Mouse (Mus musculus) midbrain, embryonic 13.5 days (tissue): ENCODE measurements around the gene 4921539E11Rik. TPM values are rescaled to one million over a fixed set of nuclear protein-coding genes. Genes with fewer than 3 reads are reported as not detected.

ENCODE experiments used
- ATAC-seq: fragments of 200-750 bp; cut with Nextera tagmentation; 2 replicates; pipeline ENCODE4 v1.8.0; 2017; ENCODE audit warnings: mild to moderate bottlenecking, moderate TSS enrichment, moderate library complexity
- H3K27ac ChIP-seq: fragments of 300-500 bp; sonication (generic); 2 replicates; pipeline ENCODE4 v1.5.1; 2015; ENCODE audit warnings: inconsistent platforms, mild to moderate bottlenecking, moderate library complexity
- H3K27me3 ChIP-seq: fragments of 300-500 bp; sonication (generic); 2 replicates; pipeline ENCODE4 v1.6.1; 2015; ENCODE audit warnings: mild to moderate bottlenecking, inconsistent platforms
- H3K36me3 ChIP-seq: fragments of 300-500 bp; sonication (generic); 2 replicates; pipeline ENCODE4 v1.6.1; 2015; ENCODE audit warnings: mild to moderate bottlenecking, inconsistent platforms
- H3K4me1 ChIP-seq: fragments of 300-500 bp; sonication (generic); replicated peaks from 2 replicates; pipeline ENCODE4 v1.6.1; 2015; ENCODE audit warnings: inconsistent platforms
- H3K4me2 ChIP-seq: fragments of 300-500 bp; sonication (generic); replicated peaks from 2 replicates; pipeline ENCODE4 v1.6.1; 2015; ENCODE audit warnings: moderate library complexity, mild to moderate bottlenecking, inconsistent platforms
- H3K4me3 ChIP-seq: fragments of 300-500 bp; sonication (generic); replicated peaks from 2 replicates; pipeline ENCODE4 v1.5.1; 2015; ENCODE audit warnings: mild to moderate bottlenecking, inconsistent platforms
- H3K9ac ChIP-seq: fragments of 300-500 bp; sonication (generic); replicated peaks from 2 replicates; pipeline ENCODE4 v1.6.1; 2015; ENCODE audit warnings: mild to moderate bottlenecking, inconsistent platforms
- H3K9me3 ChIP-seq: fragments of 300-500 bp; sonication (generic); 2 replicates; pipeline ENCODE4 v1.6.1; 2016; ENCODE audit warnings: mild to moderate bottlenecking, inconsistent platforms
- WGBS: fragments of 180-500 bp; shearing (Covaris S2); methylation state at CpG from one replicate; pipeline ENCODE4 v1.1.7; 2015; 5-methylcytosine and 5-hydroxymethylcytosine counted together
- polyA plus RNA-seq: library from polyadenylated mRNA; unstranded; fragments of >200 nt; fragmentation: Nextera tagmentation; extraction: Ambion mirVana; gene quantifications from 2 replicates; pipeline ENCODE4 v1.2.1, GENCODE M21; 2015

The 4921539E11Rik gene
- not detected in 2 replicates for polyA plus RNA-seq

GRCm38 (mm10) chr4:103290763-103291162 is at the start of gene 4921539E11Rik:
Gene 4921539E11Rik, minus strand, starts transcription at chr4:103290863.
- no peaks in the 10 kb centered on the region for H3K36me3 ChIP-seq
- H3K27me3 ChIP-seq, result no peaks in the 10 kb centered on the region
- WGBS, result 59% methylated on average over 2 of the region's 2 CpGs
- no peak for ATAC-seq
- H3K9ac ChIP-seq, result no peak within 1 kb of the TSS
- H3K9me3 ChIP-seq, result no peaks in the 10 kb centered on the region
- H3K27ac ChIP-seq, result no peak within 1 kb of the TSS
- H3K4me2 ChIP-seq, result no peak within 1 kb of the TSS
- H3K4me3 ChIP-seq, result no peak within 1 kb of the TSS
- H3K4me1 ChIP-seq, result no peaks in the 10 kb centered on the region

GRCm38 (mm10) chr4:103335134-103335533 is 44.5 kb upstream of the 4921539E11Rik start:
- Histone ChIP-seq H3K36me3 (peaks cover 11% of the 10 kb centered on the region; the same call in 1 of the 2 replicates), H3K4me2 (no peak overlapping the region), H3K27me3 (no peaks in the 10 kb centered on the region), H3K9ac (no peak overlapping the region), H3K4me1 (no peaks in the 10 kb centered on the region), H3K4me3 (no peak overlapping the region), H3K9me3 (no peaks in the 10 kb centered on the region), H3K27ac (no peak overlapping the region)
- WGBS, result 94% methylated on average over 5 of the region's 5 CpGs
- no peak for ATAC-seq

GRCm38 (mm10) chr4:103329348-103329747 is 38.7 kb upstream of the 4921539E11Rik start:
- peaks cover 5% of the 10 kb centered on the region for H3K4me1 ChIP-seq
- H3K9ac ChIP-seq, result peak overlapping the region; percentile 20; the same call in 1 of the 2 replicates
- H3K36me3 ChIP-seq, result peaks cover 11% of the 10 kb centered on the region; the same call in 1 of the 2 replicates
- WGBS, result 63% methylated on average over 6 of the region's 6 CpGs
- H3K9me3 ChIP-seq, result no peaks in the 10 kb centered on the region
- H3K27ac ChIP-seq, result no peak overlapping the region
- ATAC-seq, result no peak
- H3K4me3 ChIP-seq, result no peak overlapping the region
- H3K4me2 ChIP-seq, result no peak overlapping the region
- H3K27me3 ChIP-seq, result no peaks in the 10 kb centered on the region

- Histone ChIP-seq H3K4me1 (peaks cover 5% of the 10 kb centered on the region), H3K9me3 (no peaks in the 10 kb centered on the region), H3K27ac (no peak overlapping the region), H3K9ac (no peak overlapping the region), H3K4me2 (no peak overlapping the region), H3K4me3 (no peak overlapping the region), H3K27me3 (no peaks in the 10 kb centered on the region), H3K36me3 (0 out of 2 replicates have a peak, but pooled peaks cover 5% of the 10 kb centered on the region)
- WGBS, result 78% methylated on average over 3 of the region's 3 CpGs
- no peak for ATAC-seq
Observed at GRCm38 (mm10) chr4:103326994-103327393, 36.3 kb upstream of the 4921539E11Rik start.

GRCm38 (mm10) chr4:103324688-103325451 is 34.2 kb upstream of the 4921539E11Rik start:
- Histone ChIP-seq H3K9me3 (no peaks in the 10 kb centered on the region), H3K4me3 (peak overlapping the region; percentile 23), H3K36me3 (no peaks in the 10 kb centered on the region), H3K4me1 (peaks cover 5% of the 10 kb centered on the region), H3K27ac (no peak overlapping the region), H3K4me2 (peak overlapping the region; percentile 49), H3K27me3 (no peaks in the 10 kb centered on the region), H3K9ac (no peak overlapping the region)
- WGBS, result 24% methylated on average over 17 of the region's 17 CpGs
- peak; percentile 80 for ATAC-seq

GRCm38 (mm10) chr4:103321461-103321860 is 30.8 kb upstream of the 4921539E11Rik start:
- no peak for ATAC-seq
- H3K4me2 ChIP-seq, result no peak overlapping the region
- 92% methylated on average over 6 of the region's 6 CpGs for WGBS
- no peak overlapping the region for H3K9ac ChIP-seq
- H3K27ac ChIP-seq, result no peak overlapping the region
- H3K4me3 ChIP-seq, result no peak overlapping the region
- no peaks in the 10 kb centered on the region for H3K27me3 ChIP-seq
- H3K4me1 ChIP-seq, result peaks cover 5% of the 10 kb centered on the region
- H3K9me3 ChIP-seq, result no peaks in the 10 kb centered on the region
- H3K36me3 ChIP-seq, result no peaks in the 10 kb centered on the region

GRCm38 (mm10) chr4:103315861-103316260 is 25.2 kb upstream of the 4921539E11Rik start:
- ATAC-seq, result no peak
- H3K36me3 ChIP-seq, result no peaks in the 10 kb centered on the region
- H3K27me3 ChIP-seq, result no peaks in the 10 kb centered on the region
- H3K4me3 ChIP-seq, result no peak overlapping the region
- H3K9ac ChIP-seq, result no peak overlapping the region
- no peaks in the 10 kb centered on the region for H3K9me3 ChIP-seq
- no peak overlapping the region for H3K27ac ChIP-seq
- no peak overlapping the region for H3K4me2 ChIP-seq
- peaks cover 8% of the 10 kb centered on the region for H3K4me1 ChIP-seq
- WGBS, result 92% methylated on average over 4 of the region's 4 CpGs

- peak overlapping the region; percentile 55 for H3K4me3 ChIP-seq
- H3K9ac ChIP-seq, result no peak overlapping the region
- no peaks in the 10 kb centered on the region for H3K27me3 ChIP-seq
- H3K4me2 ChIP-seq, result peak overlapping the region; percentile 69
- H3K9me3 ChIP-seq, result no peaks in the 10 kb centered on the region
- 16% methylated on average over 3 of the region's 3 CpGs for WGBS
- no peak for ATAC-seq
- peaks cover 8% of the 10 kb centered on the region for H3K4me1 ChIP-seq
- H3K27ac ChIP-seq, result peak overlapping the region; percentile 94
- H3K36me3 ChIP-seq, result no peaks in the 10 kb centered on the region
Observed at GRCm38 (mm10) chr4:103314526-103314910, 23.9 kb upstream of the 4921539E11Rik start.

- Histone ChIP-seq H3K9me3 (no peaks in the 10 kb centered on the region), H3K4me3 (peak within 1 kb of the TSS; percentile 55), H3K4me2 (peak within 1 kb of the TSS; percentile 69), H3K9ac (peak within 1 kb of the TSS; percentile 73), H3K27me3 (no peaks in the 10 kb centered on the region), H3K36me3 (no peaks in the 10 kb centered on the region), H3K27ac (peak within 1 kb of the TSS; percentile 94), H3K4me1 (peaks cover 8% of the 10 kb centered on the region)
- WGBS, result under 1% methylated on average over 61 of the region's 61 CpGs
- peak; percentile 99 for ATAC-seq
Observed at GRCm38 (mm10) chr4:103313587-103314525, 23.2 kb upstream of the 4921539E11Rik start, which contains the start of gene Oma1. Gene Oma1, plus strand, starts transcription at chr4:103313812.

- 91% methylated on average over 1 of the region's 1 CpGs for WGBS
- ATAC-seq, result no peak
Observed at GRCm38 (mm10) chr4:103303851-103304250, 13.2 kb upstream of the 4921539E11Rik start.

GRCm38 (mm10) chr4:103299342-103299741 is 8.7 kb upstream of the 4921539E11Rik start:
- Histone ChIP-seq H3K4me2 (no peak overlapping the region), H3K36me3 (no peaks in the 10 kb centered on the region), H3K27me3 (no peaks in the 10 kb centered on the region), H3K9me3 (no peaks in the 10 kb centered on the region), H3K27ac (no peak overlapping the region), H3K9ac (no peak overlapping the region), H3K4me1 (no peaks in the 10 kb centered on the region), H3K4me3 (no peak overlapping the region)
- WGBS, result 81% methylated on average over 10 of the region's 10 CpGs
- ATAC-seq, result no peak

More at GRCm38 (mm10) chr4:103303851-103304250, 13.2 kb upstream of the 4921539E11Rik start:
- H3K9me3 ChIP-seq, result no peaks in the 10 kb centered on the region
- no peak overlapping the region for H3K4me2 ChIP-seq
- no peaks in the 10 kb centered on the region for H3K27me3 ChIP-seq
- no peaks in the 10 kb centered on the region for H3K4me1 ChIP-seq
- H3K36me3 ChIP-seq, result no peaks in the 10 kb centered on the region
- H3K27ac ChIP-seq, result no peak overlapping the region
- H3K9ac ChIP-seq, result no peak overlapping the region
- no peak overlapping the region for H3K4me3 ChIP-seq

GRCm38 (mm10) chr4:103288342-103288741 is 2.3 kb downstream of the 4921539E11Rik start:
- Histone ChIP-seq H3K4me2 (no peak overlapping the region), H3K36me3 (no peaks in the 10 kb centered on the region)

More at GRCm38 (mm10) chr4:103288342-103288741, 2.3 kb downstream of the 4921539E11Rik start:
- H3K27me3 ChIP-seq, result no peaks in the 10 kb centered on the region
- no peaks in the 10 kb centered on the region for H3K9me3 ChIP-seq
- H3K27ac ChIP-seq, result no peak overlapping the region
- H3K9ac ChIP-seq, result no peak overlapping the region
- no peak for ATAC-seq
- 92% methylated on average over 7 of the region's 7 CpGs for WGBS
- no peaks in the 10 kb centered on the region for H3K4me1 ChIP-seq
- H3K4me3 ChIP-seq, result no peak overlapping the region
